Mouse (Mus musculus): ENCODE measurements around the gene Dhrs7b.
"Not testable (repeated sequence)": the region's sequence is repeated elsewhere in the genome, so short reads cannot be mapped to it uniquely, and the experiment has no call there.

Gene Dhrs7b

GRCm38 (mm10) chr11:60830433-60831052 is at the start of gene Dhrs7b:
Gene Dhrs7b, plus strand, starts transcription at chr11:60830631.
- peak; percentile 71 for DNase-seq

- DNase-seq: no peak
Observed at GRCm38 (mm10) chr11:60784179-60784922, 46.1 kb upstream of the Dhrs7b start.

GRCm38 (mm10) chr11:60787595-60787994 is 42.8 kb upstream of the Dhrs7b start:
- no peak for DNase-seq

- no peak for DNase-seq
Observed at GRCm38 (mm10) chr11:60790472-60790871, 40.0 kb upstream of the Dhrs7b start.

GRCm38 (mm10) chr11:60796342-60796741 is 34.1 kb upstream of the Dhrs7b start:
- no peak for DNase-seq

- no peak for DNase-seq
Observed at GRCm38 (mm10) chr11:60799977-60800376, 30.5 kb upstream of the Dhrs7b start.

- DNase-seq: no peak
Observed at GRCm38 (mm10) chr11:60800892-60801291, 29.5 kb upstream of the Dhrs7b start.

- DNase-seq: peak; percentile 31
Observed at GRCm38 (mm10) chr11:60808286-60809070, 22.0 kb upstream of the Dhrs7b start.

GRCm38 (mm10) chr11:60809546-60809945 is 20.9 kb upstream of the Dhrs7b start:
- no peak for DNase-seq

- no peak for DNase-seq
Observed at GRCm38 (mm10) chr11:60810046-60810965, 20.1 kb upstream of the Dhrs7b start.

- DNase-seq: peak; percentile 90
Observed at GRCm38 (mm10) chr11:60811054-60811460, 19.4 kb upstream of the Dhrs7b start.

- not testable (repeated sequence) for DNase-seq
Observed at GRCm38 (mm10) chr11:60811618-60812017, 18.8 kb upstream of the Dhrs7b start, which contains the start of gene Shmt1. Gene Shmt1, minus strand, starts transcription at chr11:60811718.

- no peak for DNase-seq
Observed at GRCm38 (mm10) chr11:60816398-60816797, 14.0 kb upstream of the Dhrs7b start.

- DNase-seq: no peak
Observed at GRCm38 (mm10) chr11:60823771-60824170, 6.7 kb upstream of the Dhrs7b start.

GRCm38 (mm10) chr11:60825191-60825590 is 5.2 kb upstream of the Dhrs7b start:
- no peak for DNase-seq

GRCm38 (mm10) chr11:60826700-60827099 is 3.7 kb upstream of the Dhrs7b start:
- no peak for DNase-seq

GRCm38 (mm10) chr11:60827241-60827945 is 3.0 kb upstream of the Dhrs7b start:
- DNase-seq: no peak

GRCm38 (mm10) chr11:60828903-60829302 is 1.5 kb upstream of the Dhrs7b start:
- no peak for DNase-seq

- no peak for DNase-seq
Observed at GRCm38 (mm10) chr11:60836897-60837296, 6.5 kb downstream of the Dhrs7b start.

- DNase-seq: no peak
Observed at GRCm38 (mm10) chr11:60837644-60838406, 7.4 kb downstream of the Dhrs7b start.

Measured in right cerebral cortex, postnatal 14 days (tissue).